21 mouse cellular contexts compared by ENCODE assay signal in genomic region chr2:91119061-91119460, GRCm38 (mm10). TPM values are rescaled to one million over a fixed set of nuclear protein-coding genes. Genes with fewer than 3 reads are reported as not detected.
DNase-seq lines count a peak whose midpoint lies in the region; ATAC-seq and TF ChIP-seq lines count a peak whose summit lies in the region.
"Had no signal": no experiment of that assay in that cellular context is flagged by ENCODE, and none has a peak within 500 bp of the region (broad histone marks: within the 10 kb centered on the region; RNA-seq: fewer than 3 reads in every experiment).

No protein-coding gene starts in this region.

- no peak for TF ChIP-seq EP300 in heart, postnatal 0 days (IDR thresholded peaks at IDR 0.05; ENCODE audit: low read depth)

- no peak for DNase-seq in heart, adult 8-10 months (ENCODE audit: low spot score)
- peak; percentile 81 for DNase-seq in cerebellum, adult 11 months
- peak; percentile 78 for DNase-seq in cerebellum, adult 8-10 months
- DNase-seq in heart, postnatal 0 days (ENCODE audit: low spot score): no peak
- no peak for DNase-seq in adrenal gland, postnatal 4 days (ENCODE audit: low spot score in 2 of 2)
- no peak for DNase-seq in hindbrain, embryonic 14.5 days (ENCODE audit: low spot score)
- DNase-seq: adrenal gland, postnatal 25 days; gastrocnemius, postnatal 25 days; liver; liver, postnatal 0 days; lung, postnatal 36 days; thymus, adult 2 months had no signal

- peak overlapping the region; percentile 77 to 78 for H3K4me3 ChIP-seq in heart, embryonic 14.5 days (ENCODE audit: control insufficient read depth in 1 of 2, insufficient read depth in 1 of 2, low read depth in 1 of 2, low read length in 2 of 2)
- H3K4me3 ChIP-seq in heart, postnatal 0 days (ENCODE audit: low read depth, low read length): peak overlapping the region; percentile 65
- H3K4me3 ChIP-seq in hindbrain, embryonic 14.5 days (replicated peaks; ENCODE audit: low read length): no peak overlapping the region
- H3K4me3 ChIP-seq: hindbrain, embryonic 13.5 days; intestine, embryonic 15.5 days; neural tube, embryonic 13.5 days; stomach, embryonic 15.5 days had no signal

- no peaks in the 10 kb centered on the region for H3K9me3 ChIP-seq in heart, embryonic 14.5 days (ENCODE audit: control insufficient read depth, low read length)
- no peaks in the 10 kb centered on the region for H3K9me3 ChIP-seq in heart, postnatal 0 days (replicated peaks; ENCODE audit: control insufficient read depth, low read length)
- no peaks in the 10 kb centered on the region for H3K9me3 ChIP-seq in hindbrain, embryonic 14.5 days (ENCODE audit: control insufficient read depth, low read length)
- H3K9me3 ChIP-seq: hindbrain, embryonic 13.5 days; intestine, embryonic 15.5 days; neural tube, embryonic 13.5 days; stomach, embryonic 15.5 days had no signal

- TF ChIP-seq CTCF in heart, postnatal 0 days (IDR thresholded peaks at IDR 0.05; ENCODE audit: low read depth): no peak

- peak overlapping the region; percentile 96 to 99 for H3K27ac ChIP-seq in heart, embryonic 14.5 days (replicated peaks in 1 of 2; ENCODE audit: control insufficient read depth in 1 of 2, insufficient read depth in 1 of 2, low read depth in 2 of 2, low read length in 2 of 2)
- H3K27ac ChIP-seq in heart, postnatal 0 days (ENCODE audit: low read depth): peak overlapping the region; percentile 98
- H3K27ac ChIP-seq in hindbrain, embryonic 14.5 days: no peak overlapping the region
- H3K27ac ChIP-seq: hindbrain, embryonic 13.5 days; intestine, embryonic 15.5 days; neural tube, embryonic 13.5 days; stomach, embryonic 15.5 days had no signal

- H3K4me2 ChIP-seq in heart, embryonic 14.5 days (ENCODE audit: low read length): peak overlapping the region; percentile 91
- H3K4me2 ChIP-seq in heart, postnatal 0 days (ENCODE audit: low read depth, low read length): peak overlapping the region; percentile 79
- H3K4me2 ChIP-seq in hindbrain, embryonic 14.5 days (replicated peaks): no peak overlapping the region
- H3K4me2 ChIP-seq: hindbrain, embryonic 13.5 days; intestine, embryonic 15.5 days; midbrain, embryonic 11.5 days; neural tube, embryonic 13.5 days; stomach, embryonic 15.5 days had no signal

- WGBS in heart, embryonic 14.5 days: 45% methylated on average over 19 of the region's 19 CpGs
- 55% methylated on average over 19 of the region's 19 CpGs for WGBS in heart, postnatal 0 days
- WGBS in hindbrain, embryonic 14.5 days: 89% methylated on average over 19 of the region's 19 CpGs

- ATAC-seq in heart, embryonic 14.5 days (ENCODE audit: insufficient number of reproducible peaks, insufficient read depth, low FRiP score, low read depth): no peak
- ATAC-seq in heart, postnatal 0 days (ENCODE audit: insufficient read depth, low read depth): no peak
- no peak for ATAC-seq in hindbrain, embryonic 14.5 days (ENCODE audit: low FRiP score)
- ATAC-seq: activated CD4-positive, CD25-positive, alpha-beta regulatory T cell, adult 4 months; intestine, embryonic 15.5 days; liver, postnatal 0 days; Patski had no signal

- peak overlapping the region; percentile 96 for H3K9ac ChIP-seq in heart, embryonic 14.5 days (ENCODE audit: low read length)
- H3K9ac ChIP-seq in heart, postnatal 0 days (replicated peaks; ENCODE audit: low read depth, low read length): peak overlapping the region; percentile 88
- no peak overlapping the region for H3K9ac ChIP-seq in hindbrain, embryonic 14.5 days
- H3K9ac ChIP-seq: hindbrain, embryonic 13.5 days; intestine, embryonic 15.5 days; liver, postnatal 0 days; neural tube, embryonic 13.5 days; stomach, embryonic 15.5 days had no signal

- peaks cover 25 to 51% of the 10 kb centered on the region in 2 experiments for H3K4me1 ChIP-seq in heart, embryonic 14.5 days (ENCODE audit: control insufficient read depth in 2 of 2, insufficient read depth in 2 of 2, low read length in 2 of 2)
- H3K4me1 ChIP-seq in heart, postnatal 0 days (ENCODE audit: control insufficient read depth, insufficient read depth): peaks cover 20% of the 10 kb centered on the region; the same call in 1 of the 2 replicates
- H3K4me1 ChIP-seq in hindbrain, embryonic 14.5 days (replicated peaks; ENCODE audit: control insufficient read depth, insufficient read depth, low read length): peaks cover 6% of the 10 kb centered on the region; the same call in 1 of the 2 replicates
- H3K4me1 ChIP-seq: stomach, embryonic 15.5 days had no signal

- H3K27me3 ChIP-seq in heart, embryonic 14.5 days (ENCODE audit: control insufficient read depth, insufficient read depth, low read length): no peaks in the 10 kb centered on the region
- H3K27me3 ChIP-seq in heart, postnatal 0 days (ENCODE audit: control insufficient read depth, insufficient read depth, low read length): no peaks in the 10 kb centered on the region
- 0 out of 2 replicates have a peak, but pooled peaks cover 4% of the 10 kb centered on the region for H3K27me3 ChIP-seq in hindbrain, embryonic 14.5 days (ENCODE audit: control insufficient read depth, insufficient read depth, low read length)
- H3K27me3 ChIP-seq: intestine, embryonic 15.5 days; stomach, embryonic 15.5 days had no signal

- peaks cover 52% of the 10 kb centered on the region for H3K36me3 ChIP-seq in heart, embryonic 14.5 days (ENCODE audit: control insufficient read depth, insufficient read depth, low read length)
- H3K36me3 ChIP-seq in heart, postnatal 0 days (replicated peaks; ENCODE audit: control insufficient read depth, insufficient read depth, low read length): peaks cover 41% of the 10 kb centered on the region
- H3K36me3 ChIP-seq in hindbrain, embryonic 14.5 days (replicated peaks; ENCODE audit: control insufficient read depth, insufficient read depth): no peaks in the 10 kb centered on the region
- H3K36me3 ChIP-seq: hindbrain, embryonic 13.5 days; intestine, embryonic 15.5 days; neural tube, embryonic 13.5 days; stomach, embryonic 15.5 days had no signal

RNA-seq across cellular contexts. Expression of gene Mybpc3, which starts 1.1 kb away (rescaled TPM):
- polyA plus RNA-seq in heart, embryonic 14.5 days (2014; fragmentation: Nextera tagmentation; extraction: Ambion mirVana): 789 and 806 TPM in 2 replicates
- 1,000 to 10,000 TPM; 1,514 to 2,177 (median 1,722) TPM for total RNA-seq in heart, adult 8-10 months (2022)
- total RNA-seq in heart, postnatal 0 days (2014; rRNA removed; ENCODE audit: low replicate concordance): 2,256 and 2,313 TPM in 2 replicates
- polyA plus RNA-seq in heart, postnatal 0 days (2015; fragmentation: Nextera tagmentation; extraction: Ambion mirVana): 1,065 and 1,207 TPM in 2 replicates
- under 1 TPM in 1 of 2 experiments, not detected in 1; 0.17 TPM for total RNA-seq in adrenal gland, postnatal 4 days (2021)
- not detected in 2 replicates for polyA plus RNA-seq in hindbrain, embryonic 14.5 days (2014; fragmentation: Nextera tagmentation; extraction: Ambion mirVana)
- total RNA-seq: adrenal gland, postnatal 25 days; gastrocnemius, postnatal 25 days had no signal
- polyA plus RNA-seq: activated CD4-positive, CD25-positive, alpha-beta regulatory T cell, adult 4 months; forebrain, embryonic 11.5 days; midbrain, embryonic 11.5 days; Patski had no signal

RNA-seq across cellular contexts. Expression of gene Spi1, which starts 36.9 kb away (rescaled TPM):
- 4.8 and 5.1 TPM in 2 replicates for polyA plus RNA-seq in heart, embryonic 14.5 days (2014; fragmentation: Nextera tagmentation; extraction: Ambion mirVana)
- 1 to 10 TPM; 2.8 to 6.1 (median 3.2) TPM for total RNA-seq in heart, adult 8-10 months (2022)
- total RNA-seq in heart, postnatal 0 days (2014; rRNA removed; ENCODE audit: low replicate concordance): 2.5 and 21.3 TPM in 2 replicates
- polyA plus RNA-seq in heart, postnatal 0 days (2015; fragmentation: Nextera tagmentation; extraction: Ambion mirVana): 3.1 and 3.2 TPM in 2 replicates
- total RNA-seq in adrenal gland, postnatal 4 days (2021): 1 to 10 TPM; 7.8 to 7.9 TPM
- polyA plus RNA-seq in hindbrain, embryonic 14.5 days (2014; fragmentation: Nextera tagmentation; extraction: Ambion mirVana): 4.1 and 4.3 TPM in 2 replicates
- polyA plus RNA-seq: activated CD4-positive, CD25-positive, alpha-beta regulatory T cell, adult 4 months had no signal

RNA-seq across cellular contexts. Expression of gene Slc39a13, which starts 48.8 kb away (rescaled TPM):
- polyA plus RNA-seq in heart, embryonic 14.5 days (2014; fragmentation: Nextera tagmentation; extraction: Ambion mirVana): 50.6 and 52.0 TPM in 2 replicates
- total RNA-seq in heart, adult 8-10 months (2022): 10 to 100 TPM; 19.0 to 26.0 (median 23.6) TPM
- total RNA-seq in heart, postnatal 0 days (2014; rRNA removed; ENCODE audit: low replicate concordance): 67.0 and 105 TPM in 2 replicates
- polyA plus RNA-seq in heart, postnatal 0 days (2015; fragmentation: Nextera tagmentation; extraction: Ambion mirVana): 37.9 and 40.8 TPM in 2 replicates
- total RNA-seq in adrenal gland, postnatal 4 days (2021): 10 to 100 TPM; 35.7 to 42.0 TPM
- polyA plus RNA-seq in hindbrain, embryonic 14.5 days (2014; fragmentation: Nextera tagmentation; extraction: Ambion mirVana): 27.4 and 27.6 TPM in 2 replicates

Comparison
In these comparisons a context has a peak if more than half of its experiments do, and no peak if none do; other contexts are left out.
1. DNase-seq: peak in cerebellum, adult 11 months (single experiment) and cerebellum, adult 8-10 months (single experiment); none in heart, adult 8-10 months (single experiment), heart, postnatal 0 days (single experiment), adrenal gland, postnatal 4 days (0 of 2) and hindbrain, embryonic 14.5 days (single experiment).
2. RNA of gene Mybpc3, which starts 1.1 kb away (total RNA-seq): 2,256 to 2,313 TPM in heart, postnatal 0 days and 1,514 to 2,177 TPM in heart, adult 8-10 months; 0.17 TPM in adrenal gland, postnatal 4 days; every median in the first group is over 1,000 times any median in the second.